Mouse (Mus musculus) small intestine, adult 2 months (tissue): ENCODE results near the gene Hlcs.

Source experiments
- CTCF ChIP-seq: fragments of 200-500 bp; IDR thresholded peaks from 2 replicates; pipeline ENCODE4 v1.5.1; 2012; ENCODE audit warnings: low read depth, mild to moderate bottlenecking, control low read depth, inconsistent platforms, low read length, moderate library complexity, mixed read lengths; ENCODE audit not compliant: insufficient replicate concordance, insufficient read length; ENCODE audit errors: extremely low read depth
- POLR2A ChIP-seq: fragments of 200-500 bp; IDR thresholded peaks from 2 replicates; pipeline ENCODE4 v1.6.1; 2012; ENCODE audit warnings: low read depth, mild to moderate bottlenecking, control low read depth, inconsistent platforms, low read length, moderate library complexity

DNA sequence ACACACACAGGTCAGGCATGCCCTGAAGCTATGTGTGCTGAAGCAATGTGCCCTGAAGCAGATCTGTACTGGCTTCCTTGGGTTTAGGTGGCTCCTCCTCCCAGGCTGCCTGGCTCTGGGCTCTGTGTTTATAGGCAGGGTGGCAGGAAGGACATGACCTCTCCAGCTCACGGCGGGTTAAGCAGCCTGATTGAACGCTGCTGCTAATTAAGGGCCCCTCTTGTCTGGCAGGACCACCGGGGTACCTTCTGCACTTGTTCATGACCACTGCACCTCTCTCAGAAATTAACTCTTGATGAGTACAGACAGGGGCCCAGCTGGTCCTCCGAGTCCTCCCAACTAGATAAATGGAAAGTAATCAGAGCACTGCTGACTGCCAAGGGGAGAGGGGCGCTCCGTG lies 149.1 kb downstream of the Hlcs start:
- TF ChIP-seq POLR2A (no peak), CTCF (no peak)
